Mouse (Mus musculus): ENCODE results near the gene Ppt2. TPM values are rescaled to one million over a fixed set of nuclear protein-coding genes. Genes with fewer than 3 reads are reported as not detected.
A peak's percentile ranks its signal among the peaks of the same experiment; 100 is the strongest.

Gene Ppt2
- total and polyA plus RNA-seq, 3 experiments: 5.5 to 35.1 (median 17.1) TPM

DNA sequence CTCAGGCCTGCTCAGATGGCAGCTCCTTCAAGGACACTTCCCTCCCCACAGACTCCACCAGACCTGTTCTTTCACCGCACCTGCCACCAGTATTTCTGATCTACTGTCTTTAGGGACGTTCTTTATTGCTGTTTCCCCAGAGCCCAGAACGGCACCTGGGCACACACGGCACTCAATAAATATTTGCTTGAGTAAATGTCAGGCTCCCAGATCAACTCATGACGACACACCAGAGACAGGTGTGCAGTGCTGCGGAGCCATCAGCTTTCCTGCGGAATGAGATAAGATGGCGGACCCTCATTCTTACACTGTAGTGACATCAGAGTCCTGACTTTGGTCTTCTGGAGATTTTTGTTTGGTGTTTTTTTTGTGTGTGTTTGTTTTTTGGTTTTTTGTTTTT lies 7.3 kb downstream of the Ppt2 start:
- Histone ChIP-seq H3K9me3 (replicated peaks) (no peaks in the 10 kb centered on the region), H3K4me1 (ENCODE audit: insufficient read depth, low read depth, low read length) (peaks cover 21% of the 10 kb centered on the region), H3K4me3 (ENCODE audit: low read depth, low read length) (no peak overlapping the region), H3K27me3 (ENCODE audit: insufficient read depth, low read length) (peaks cover 9% of the 10 kb centered on the region), H3K36me3 (replicated peaks) (peaks cover 43% of the 10 kb centered on the region)
- DNase-seq (ENCODE audit: low spot score) (no peak), ATAC-seq (ENCODE audit: extremely low read depth, insufficient number of reproducible peaks, low FRiP score, poor library complexity, severe bottlenecking) (no peak)
- TF ChIP-seq TAL1 (conservative IDR thresholded peaks at IDR 0.05; ENCODE audit: low read depth, low read length) (no peak), CTCF (IDR thresholded peaks at IDR 0.05; ENCODE audit: low read depth, low read length) (no peak), POLR2AphosphoS5 (IDR thresholded peaks at IDR 0.05; ENCODE audit: insufficient replicate concordance, low read depth, low read length) (no peak), GATA2 (IDR thresholded peaks at IDR 0.05; ENCODE audit: borderline replicate concordance, low read depth, low read length) (no peak), GATA1 (IDR thresholded peaks at IDR 0.05; ENCODE audit: borderline replicate concordance, low read length) (no peak)

- Histone ChIP-seq H3K9me3 (replicated peaks) (no peaks in the 10 kb centered on the region), H3K4me1 (ENCODE audit: insufficient read depth, low read depth, low read length) (peaks cover 38% of the 10 kb centered on the region), H3K4me3 (ENCODE audit: low read depth, low read length) (no peak overlapping the region), H3K36me3 (replicated peaks) (peaks cover 58% of the 10 kb centered on the region), H3K27me3 (ENCODE audit: insufficient read depth, low read length) (peaks cover 5% of the 10 kb centered on the region; the same call in 1 of the 2 replicates)
- DNase-seq (ENCODE audit: low spot score) (no peak), ATAC-seq (ENCODE audit: extremely low read depth, insufficient number of reproducible peaks, low FRiP score, poor library complexity, severe bottlenecking) (no peak)
- TF ChIP-seq GATA2 (IDR thresholded peaks at IDR 0.05; ENCODE audit: borderline replicate concordance, low read depth, low read length) (no peak), GATA1 (IDR thresholded peaks at IDR 0.05; ENCODE audit: borderline replicate concordance, low read length) (no peak), CTCF (IDR thresholded peaks at IDR 0.05; ENCODE audit: low read depth, low read length) (peak; percentile 95)
These were observed 9.3 kb downstream of the Ppt2 start for GRCm38 (mm10) chr17:34618999-34619398.

GRCm38 (mm10) chr17:34615871-34616270 lies 12.4 kb downstream of the Ppt2 start, which contains the start of gene Egfl8:
Gene Egfl8, minus strand, starts transcription at chr17:34615971.
- TF ChIP-seq POLR2AphosphoS5 (IDR thresholded peaks at IDR 0.05; ENCODE audit: insufficient replicate concordance, low read depth, low read length) (no peak), TAL1 (conservative IDR thresholded peaks at IDR 0.05; ENCODE audit: low read depth, low read length) (no peak), GATA2 (IDR thresholded peaks at IDR 0.05; ENCODE audit: borderline replicate concordance, low read depth, low read length) (no peak)
- peaks cover 71% of the 10 kb centered on the region for H3K36me3 ChIP-seq (replicated peaks)
- no peak for ATAC-seq (ENCODE audit: extremely low read depth, insufficient number of reproducible peaks, low FRiP score, poor library complexity, severe bottlenecking)

DNA sequence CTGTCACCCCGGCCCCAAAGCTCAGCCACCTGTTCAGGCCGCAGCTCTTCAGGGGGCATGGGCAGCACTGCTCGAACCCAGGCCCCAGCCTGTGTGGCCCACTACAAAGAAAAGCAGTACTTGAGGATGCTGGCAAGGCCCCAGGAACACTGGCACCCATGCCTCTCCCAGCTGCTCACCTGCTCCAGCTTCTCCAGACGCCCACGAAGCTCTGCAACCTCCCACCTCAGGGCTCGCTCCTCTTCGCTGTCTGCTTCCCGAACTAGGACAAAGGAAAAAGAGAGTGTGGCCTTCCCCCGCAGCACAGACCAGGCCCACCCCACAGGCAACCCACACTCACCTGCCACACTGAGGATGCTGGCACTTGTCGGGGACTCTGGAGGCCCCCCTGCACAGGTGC lies 14.5 kb downstream of the Ppt2 start:
- Histone ChIP-seq H3K4me3 (ENCODE audit: low read depth, low read length) (peak overlapping the region; percentile 61; the same call in 1 of the 2 replicates), H3K36me3 (replicated peaks) (peaks cover 85% of the 10 kb centered on the region), H3K27me3 (ENCODE audit: insufficient read depth, low read length) (no peaks in the 10 kb centered on the region), H3K4me1 (ENCODE audit: insufficient read depth, low read depth, low read length) (peaks cover 78% of the 10 kb centered on the region), H3K9me3 (replicated peaks) (no peaks in the 10 kb centered on the region)
- no peak for ATAC-seq (ENCODE audit: extremely low read depth, insufficient number of reproducible peaks, low FRiP score, poor library complexity, severe bottlenecking)
- DNase-seq (ENCODE audit: low spot score): no peak
- TF ChIP-seq POLR2AphosphoS5 (IDR thresholded peaks at IDR 0.05; ENCODE audit: insufficient replicate concordance, low read depth, low read length) (no peak), GATA1 (IDR thresholded peaks at IDR 0.05; ENCODE audit: borderline replicate concordance, low read length) (no peak), CTCF (IDR thresholded peaks at IDR 0.05; ENCODE audit: low read depth, low read length) (no peak), GATA2 (IDR thresholded peaks at IDR 0.05; ENCODE audit: borderline replicate concordance, low read depth, low read length) (no peak), TAL1 (conservative IDR thresholded peaks at IDR 0.05; ENCODE audit: low read depth, low read length) (no peak)

More at GRCm38 (mm10) chr17:34615871-34616270, 12.4 kb downstream of the Ppt2 start, which contains the start of gene Egfl8:
- Histone ChIP-seq H3K27me3 (ENCODE audit: insufficient read depth, low read length) (peaks cover 3% of the 10 kb centered on the region; the same call in 1 of the 2 replicates), H3K9me3 (replicated peaks) (no peaks in the 10 kb centered on the region), H3K4me3 (ENCODE audit: low read depth, low read length) (no peak within 1 kb of the TSS), H3K4me1 (ENCODE audit: insufficient read depth, low read depth, low read length) (peaks cover 62% of the 10 kb centered on the region)
- no peak for DNase-seq (ENCODE audit: low spot score)

- TF ChIP-seq TAL1 (conservative IDR thresholded peaks at IDR 0.05; ENCODE audit: low read depth, low read length) (peak; percentile 94), CTCF (IDR thresholded peaks at IDR 0.05; ENCODE audit: low read depth, low read length) (no peak)
- Histone ChIP-seq H3K4me1 (ENCODE audit: insufficient read depth, low read depth, low read length) (peaks cover 83% of the 10 kb centered on the region), H3K27me3 (ENCODE audit: insufficient read depth, low read length) (no peaks in the 10 kb centered on the region), H3K36me3 (replicated peaks) (peaks cover 92% of the 10 kb centered on the region), H3K4me3 (ENCODE audit: low read depth, low read length) (peak overlapping the region; percentile 62; the same call in 1 of the 2 replicates), H3K9me3 (replicated peaks) (no peaks in the 10 kb centered on the region)
- peak; percentile 48 for DNase-seq (ENCODE audit: low spot score)
- peak; percentile 19; the same call in 1 of the 2 replicates for ATAC-seq (ENCODE audit: extremely low read depth, insufficient number of reproducible peaks, low FRiP score, poor library complexity, severe bottlenecking)
These were observed 15.2 kb downstream of the Ppt2 start for GRCm38 (mm10) chr17:34613054-34613645.

DNA sequence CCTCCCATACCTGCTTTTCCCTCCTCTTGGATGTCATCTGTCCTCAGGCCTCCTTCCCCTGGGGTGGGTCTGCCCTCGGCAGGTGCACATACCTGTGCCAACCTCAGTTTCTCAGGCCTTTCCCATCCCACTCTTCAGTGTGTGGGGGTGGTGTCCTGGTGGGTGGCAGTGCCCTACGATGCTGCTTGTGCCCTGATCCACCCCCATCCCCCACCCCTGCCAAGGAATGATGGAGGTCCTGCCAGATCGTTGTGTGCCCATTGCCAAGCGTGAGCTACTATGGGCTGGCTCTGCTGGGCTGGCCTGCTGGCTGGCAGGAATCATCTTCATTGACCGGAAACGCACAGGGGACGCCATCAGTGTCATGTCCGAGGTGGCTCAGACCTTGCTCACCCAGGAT lies 17.3 kb downstream of the Ppt2 start:
- peaks cover 91% of the 10 kb centered on the region for H3K36me3 ChIP-seq (replicated peaks)
- peaks cover 99% of the 10 kb centered on the region for H3K4me1 ChIP-seq (ENCODE audit: insufficient read depth, low read depth, low read length)
- DNase-seq (ENCODE audit: low spot score) (no peak), ATAC-seq (ENCODE audit: extremely low read depth, insufficient number of reproducible peaks, low FRiP score, poor library complexity, severe bottlenecking) (no peak)
- H3K9me3 ChIP-seq (replicated peaks): no peaks in the 10 kb centered on the region
- no peaks in the 10 kb centered on the region for H3K27me3 ChIP-seq (ENCODE audit: insufficient read depth, low read length)
- H3K4me3 ChIP-seq (ENCODE audit: low read depth, low read length): peak overlapping the region; percentile 6; the same call in 1 of the 2 replicates
- TF ChIP-seq GATA1 (IDR thresholded peaks at IDR 0.05; ENCODE audit: borderline replicate concordance, low read length) (no peak), TAL1 (conservative IDR thresholded peaks at IDR 0.05; ENCODE audit: low read depth, low read length) (no peak), CTCF (IDR thresholded peaks at IDR 0.05; ENCODE audit: low read depth, low read length) (no peak), POLR2AphosphoS5 (IDR thresholded peaks at IDR 0.05; ENCODE audit: insufficient replicate concordance, low read depth, low read length) (no peak), GATA2 (IDR thresholded peaks at IDR 0.05; ENCODE audit: borderline replicate concordance, low read depth, low read length) (no peak)
